Mouse (Mus musculus) heart, embryonic 11.5 days (tissue): ENCODE measurements at regions not wholly inside any gene's neighbourhood (a gene's known extent, or its start where the extent isn't known, plus 50 kb on each side); places are given as distances from the start of the nearest gene placed in this dataset.

Experiments used
- ATAC-seq: fragments of 200-750 bp; cut with Nextera tagmentation; replicated peaks from 2 replicates; pipeline ENCODE4 v1.8.0; 2017; ENCODE audit warnings: moderate library complexity; ENCODE audit not compliant: insufficient number of reproducible peaks, low FRiP score, low TSS enrichment
- H3K27ac ChIP-seq: fragments of 300-500 bp; sonication (generic); 2 replicates; pipeline ENCODE4 v1.5.1; 2014; ENCODE audit warnings: mild to moderate bottlenecking, low read depth, low read length
- H3K27me3 ChIP-seq: fragments of 300-500 bp; sonication (generic); 2 replicates; pipeline ENCODE4 v1.6.1; 2014; ENCODE audit warnings: mild to moderate bottlenecking, low read length, mixed read lengths; ENCODE audit not compliant: control insufficient read depth, insufficient read depth
- H3K36me3 ChIP-seq: fragments of 300-500 bp; sonication (generic); 2 replicates; pipeline ENCODE4 v1.6.1; 2014; ENCODE audit warnings: mild to moderate bottlenecking, low read length, moderate library complexity, mixed read lengths; ENCODE audit not compliant: control insufficient read depth, insufficient read depth
- H3K4me1 ChIP-seq: fragments of 300-500 bp; sonication (generic); 2 replicates; pipeline ENCODE4 v1.6.1; 2014; ENCODE audit warnings: low read length; ENCODE audit not compliant: control insufficient read depth, insufficient read depth
- H3K4me2 ChIP-seq: fragments of 300-500 bp; sonication (generic); 2 replicates; pipeline ENCODE4 v1.6.1; 2014; ENCODE audit warnings: mild to moderate bottlenecking, moderate library complexity
- H3K4me3 ChIP-seq: fragments of 300-500 bp; sonication (generic); 2 replicates; pipeline ENCODE4 v1.5.1; 2014; ENCODE audit warnings: low read depth, low read length
- H3K9ac ChIP-seq: fragments of 300-500 bp; sonication (generic); 2 replicates; pipeline ENCODE4 v1.6.1; 2014; ENCODE audit warnings: mild to moderate bottlenecking, low read depth, low read length, moderate library complexity
- H3K9me3 ChIP-seq: fragments of 300-500 bp; sonication (generic); replicated peaks from 2 replicates; pipeline ENCODE4 v1.6.1; 2016; ENCODE audit warnings: low read length; ENCODE audit not compliant: control insufficient read depth
- WGBS: fragments of 180-500 bp; shearing (Covaris S2); extraction: QIAGEN DNeasy Blood & Tissue Kit; methylation state at CpG from one replicate; pipeline ENCODE4 v1.1.7; 2014; ENCODE audit not compliant: insufficient replicate concordance; 5-methylcytosine and 5-hydroxymethylcytosine counted together

- no peaks in the 10 kb centered on the region for H3K9me3 ChIP-seq
- H3K36me3 ChIP-seq: no peaks in the 10 kb centered on the region
- ATAC-seq: peak; percentile 67
- peak overlapping the region; percentile 50 for H3K4me2 ChIP-seq
- no peaks in the 10 kb centered on the region for H3K27me3 ChIP-seq
- peak overlapping the region; percentile 54 for H3K27ac ChIP-seq
- 5% methylated on average over 13 of the region's 13 CpGs for WGBS
- no peak overlapping the region for H3K9ac ChIP-seq
- H3K4me3 ChIP-seq: no peak overlapping the region
- 0 out of 2 replicates have a peak, but pooled peaks cover 4% of the 10 kb centered on the region for H3K4me1 ChIP-seq
Measured at GRCm38 (mm10) chr16:91995459-91996190, 62.4 kb upstream of the Mrps6 start.

- Histone ChIP-seq H3K36me3 (no peaks in the 10 kb centered on the region), H3K9ac (no peak overlapping the region), H3K9me3 (no peaks in the 10 kb centered on the region), H3K27ac (no peak overlapping the region), H3K4me2 (no peak overlapping the region), H3K4me3 (no peak overlapping the region), H3K27me3 (no peaks in the 10 kb centered on the region; the same call in 1 of the 2 replicates), H3K4me1 (no peaks in the 10 kb centered on the region)
- ATAC-seq: no peak
- WGBS: 88% methylated on average over 5 of the region's 5 CpGs
Measured at GRCm38 (mm10) chr16:92007351-92007750, 50.7 kb upstream of the Mrps6 start.
